Mouse (Mus musculus): ENCODE results near the gene Patj. TPM values are rescaled to one million over a fixed set of nuclear protein-coding genes. Genes with fewer than 3 reads are reported as not detected.
"Not testable (repeated sequence)": the region's sequence is repeated elsewhere in the genome, so short reads cannot be mapped to it uniquely, and the experiment has no call there.

The Patj gene
- polyA plus RNA-seq, 1 experiment from 2014 or later, result 13.4 TPM

- not testable (repeated sequence) for H3K9ac ChIP-seq; H3K4me3 ChIP-seq; H3K36me3 ChIP-seq; H3K9me3 ChIP-seq; H3K27ac ChIP-seq; H3K4me2 ChIP-seq; ATAC-seq (ENCODE audit: insufficient number of reproducible peaks, low FRiP score, low TSS enrichment, low read depth)
- Histone ChIP-seq H3K4me1 (peaks cover 17% of the 10 kb centered on the region), H3K27me3 (peaks cover 16% of the 10 kb centered on the region)
- 84% methylated on average over 1 of the region's 1 CpGs for WGBS
Observed at GRCm38 (mm10) chr4:98724682-98725081, 329.1 kb downstream of the Patj start.

- Histone ChIP-seq H3K9ac (no peak overlapping the region), H3K4me2 (no peak overlapping the region), H3K4me3 (no peak overlapping the region), H3K27ac (no peak overlapping the region), H3K36me3 (no peaks in the 10 kb centered on the region), H3K27me3 (peaks cover 16% of the 10 kb centered on the region), H3K4me1 (peaks cover 17% of the 10 kb centered on the region), H3K9me3 (no peaks in the 10 kb centered on the region)
- 40% methylated on average over 4 of the region's 4 CpGs for WGBS
- no peak for ATAC-seq (ENCODE audit: insufficient number of reproducible peaks, low FRiP score, low TSS enrichment, low read depth)
Observed at GRCm38 (mm10) chr4:98725439-98725838, 329.9 kb downstream of the Patj start.

GRCm38 (mm10) chr4:98726590-98727237 lies 331.1 kb downstream of the Patj start, which contains the start of gene L1td1:
L1td1 (plus strand) TSS chr4:98726734.
- Histone ChIP-seq H3K4me1 (peaks cover 17% of the 10 kb centered on the region), H3K27ac (no peak within 1 kb of the TSS), H3K9ac (0 out of 2 replicates have a peak within 1 kb of the TSS, but pooled peaks have one; percentile 17), H3K4me2 (peak within 1 kb of the TSS; percentile 69), H3K36me3 (no peaks in the 10 kb centered on the region), H3K9me3 (no peaks in the 10 kb centered on the region), H3K27me3 (peaks cover 16% of the 10 kb centered on the region), H3K4me3 (peak within 1 kb of the TSS; percentile 32)
- 6% methylated on average over 29 of the region's 29 CpGs for WGBS
- ATAC-seq (ENCODE audit: insufficient number of reproducible peaks, low FRiP score, low TSS enrichment, low read depth), result no peak

GRCm38 (mm10) chr4:98727295-98727958 lies 331.8 kb downstream of the Patj start:
- Histone ChIP-seq H3K4me1 (peaks cover 17% of the 10 kb centered on the region), H3K27ac (no peak overlapping the region), H3K9ac (no peak overlapping the region), H3K27me3 (peaks cover 16% of the 10 kb centered on the region), H3K9me3 (no peaks in the 10 kb centered on the region), H3K4me2 (peak overlapping the region; percentile 69), H3K4me3 (peak overlapping the region; percentile 32), H3K36me3 (no peaks in the 10 kb centered on the region)
- no peak for ATAC-seq (ENCODE audit: insufficient number of reproducible peaks, low FRiP score, low TSS enrichment, low read depth)
- WGBS, result 5% methylated on average over 21 of the region's 21 CpGs

- peak overlapping the region; percentile 10; the same call in 1 of the 2 replicates for H3K4me3 ChIP-seq
- H3K9me3 ChIP-seq, result no peaks in the 10 kb centered on the region
- H3K9ac ChIP-seq, result no peak overlapping the region
- peak overlapping the region; percentile 69 for H3K4me2 ChIP-seq
- H3K27ac ChIP-seq, result no peak overlapping the region
- H3K4me1 ChIP-seq, result peaks cover 17% of the 10 kb centered on the region
- no peak for ATAC-seq (ENCODE audit: insufficient number of reproducible peaks, low FRiP score, low TSS enrichment, low read depth)
- WGBS, result 6% methylated on average over 10 of the region's 10 CpGs
- no peaks in the 10 kb centered on the region for H3K36me3 ChIP-seq
- peaks cover 16% of the 10 kb centered on the region for H3K27me3 ChIP-seq
Observed at GRCm38 (mm10) chr4:98727959-98728347, 332.4 kb downstream of the Patj start.

- Histone ChIP-seq H3K36me3 (no peaks in the 10 kb centered on the region), H3K9me3 (no peaks in the 10 kb centered on the region), H3K4me3 (no peak overlapping the region), H3K9ac (no peak overlapping the region), H3K4me1 (peaks cover 17% of the 10 kb centered on the region), H3K4me2 (no peak overlapping the region), H3K27ac (no peak overlapping the region), H3K27me3 (peaks cover 16% of the 10 kb centered on the region)
- 65% methylated on average over 7 of the region's 7 CpGs for WGBS
- no peak for ATAC-seq (ENCODE audit: insufficient number of reproducible peaks, low FRiP score, low TSS enrichment, low read depth)
Observed at GRCm38 (mm10) chr4:98728716-98729115, 333.1 kb downstream of the Patj start.

- Histone ChIP-seq H3K27me3 (0 out of 2 replicates have a peak, but pooled peaks cover 4% of the 10 kb centered on the region), H3K9ac (no peak overlapping the region), H3K9me3 (no peaks in the 10 kb centered on the region), H3K4me1 (no peaks in the 10 kb centered on the region), H3K36me3 (no peaks in the 10 kb centered on the region), H3K27ac (no peak overlapping the region), H3K4me2 (no peak overlapping the region), H3K4me3 (no peak overlapping the region)
- WGBS, result 94% methylated on average over 16 of the region's 16 CpGs
- ATAC-seq (ENCODE audit: insufficient number of reproducible peaks, low FRiP score, low TSS enrichment, low read depth), result no peak
Observed at GRCm38 (mm10) chr4:98733660-98734059, 338.1 kb downstream of the Patj start.

- H3K27me3 ChIP-seq, result no peaks in the 10 kb centered on the region
- WGBS, result 37% methylated on average over 2 of the region's 2 CpGs
- H3K4me3 ChIP-seq, result no peak overlapping the region
- H3K36me3 ChIP-seq, result no peaks in the 10 kb centered on the region
- no peak overlapping the region for H3K27ac ChIP-seq
- no peaks in the 10 kb centered on the region for H3K9me3 ChIP-seq
- ATAC-seq (ENCODE audit: insufficient number of reproducible peaks, low FRiP score, low TSS enrichment, low read depth), result no peak
- no peak overlapping the region for H3K9ac ChIP-seq
- no peak overlapping the region for H3K4me2 ChIP-seq
- H3K4me1 ChIP-seq, result peaks cover 4% of the 10 kb centered on the region; the same call in 1 of the 2 replicates
Observed at GRCm38 (mm10) chr4:98739753-98740152, 344.2 kb downstream of the Patj start.

- Histone ChIP-seq H3K4me1 (peaks cover 4% of the 10 kb centered on the region; the same call in 1 of the 2 replicates), H3K9ac (no peak overlapping the region), H3K4me2 (no peak overlapping the region), H3K36me3 (no peaks in the 10 kb centered on the region), H3K9me3 (no peaks in the 10 kb centered on the region), H3K4me3 (no peak overlapping the region), H3K27me3 (no peaks in the 10 kb centered on the region), H3K27ac (no peak overlapping the region; the same call in 1 of the 2 replicates)
- no peak for ATAC-seq (ENCODE audit: insufficient number of reproducible peaks, low FRiP score, low TSS enrichment, low read depth)
- WGBS, result 58% methylated on average over 3 of the region's 3 CpGs
Observed at GRCm38 (mm10) chr4:98743209-98743905, 347.8 kb downstream of the Patj start.

- no peak for ATAC-seq (ENCODE audit: insufficient number of reproducible peaks, low FRiP score, low TSS enrichment, low read depth)
- no peak overlapping the region for H3K27ac ChIP-seq
- 25% methylated on average over 7 of the region's 7 CpGs for WGBS
Observed at GRCm38 (mm10) chr4:98743906-98744210, 348.3 kb downstream of the Patj start.

GRCm38 (mm10) chr4:98754456-98754855 lies 358.9 kb downstream of the Patj start:
- 83% methylated on average over 4 of the region's 4 CpGs for WGBS

More at GRCm38 (mm10) chr4:98743906-98744210, 348.3 kb downstream of the Patj start:
- Histone ChIP-seq H3K9me3 (no peaks in the 10 kb centered on the region), H3K27me3 (no peaks in the 10 kb centered on the region), H3K4me1 (peaks cover 4% of the 10 kb centered on the region; the same call in 1 of the 2 replicates), H3K4me2 (no peak overlapping the region), H3K4me3 (no peak overlapping the region), H3K36me3 (no peaks in the 10 kb centered on the region), H3K9ac (no peak overlapping the region)

GRCm38 (mm10) chr4:98756141-98756540 lies 360.6 kb downstream of the Patj start:
- no peak overlapping the region for H3K27ac ChIP-seq
- WGBS, result 63% methylated on average over 11 of the region's 11 CpGs
- no peak overlapping the region for H3K4me3 ChIP-seq
- H3K4me2 ChIP-seq, result no peak overlapping the region
- peaks cover 31% of the 10 kb centered on the region for H3K36me3 ChIP-seq
- H3K9me3 ChIP-seq, result no peaks in the 10 kb centered on the region; the same call in 1 of the 2 replicates
- H3K4me1 ChIP-seq, result no peaks in the 10 kb centered on the region; the same call in 1 of the 2 replicates
- H3K9ac ChIP-seq, result no peak overlapping the region
- no peak for ATAC-seq (ENCODE audit: insufficient number of reproducible peaks, low FRiP score, low TSS enrichment, low read depth)
- no peaks in the 10 kb centered on the region for H3K27me3 ChIP-seq

More at GRCm38 (mm10) chr4:98754456-98754855, 358.9 kb downstream of the Patj start:
- no peaks in the 10 kb centered on the region for H3K27me3 ChIP-seq
- H3K4me1 ChIP-seq, result no peaks in the 10 kb centered on the region; the same call in 1 of the 2 replicates
- no peak for ATAC-seq (ENCODE audit: insufficient number of reproducible peaks, low FRiP score, low TSS enrichment, low read depth)
- H3K36me3 ChIP-seq, result peaks cover 19% of the 10 kb centered on the region
- H3K27ac ChIP-seq, result no peak overlapping the region
- H3K9ac ChIP-seq, result no peak overlapping the region
- no peak overlapping the region for H3K4me3 ChIP-seq
- H3K4me2 ChIP-seq, result no peak overlapping the region
- H3K9me3 ChIP-seq, result no peaks in the 10 kb centered on the region; the same call in 1 of the 2 replicates

Measured in limb, embryonic 15.5 days (tissue).